Mouse (Mus musculus): ENCODE measurements at regions not wholly inside any gene's neighbourhood (a gene's known extent, or its start where the extent isn't known, plus 50 kb on each side); places are given as distances from the start of the nearest gene placed in this dataset.
A peak's percentile ranks its signal among the peaks of the same experiment; 100 is the strongest.
"Not testable (repeated sequence)": the region's sequence is repeated elsewhere in the genome, so short reads cannot be mapped to it uniquely, and the experiment has no call there.

GRCm38 (mm10) chr6:3319378-3319777 lies 80.0 kb downstream of the Samd9l start:
- 67% methylated on average over 4 of the region's 4 CpGs for WGBS
- no peak overlapping the region for H3K4me2 ChIP-seq (replicated peaks; ENCODE audit: low read depth)
- DNase-seq (ENCODE audit: low spot score) (no peak), ATAC-seq (ENCODE audit: low FRiP score, low TSS enrichment) (no peak)
- H3K27me3 ChIP-seq (ENCODE audit: control insufficient read depth, insufficient read depth, low read length) = no peaks in the 10 kb centered on the region
- no peak overlapping the region for H3K9ac ChIP-seq (ENCODE audit: low read length)
- no peaks in the 10 kb centered on the region for H3K9me3 ChIP-seq (ENCODE audit: control insufficient read depth, low read length)
- no peaks in the 10 kb centered on the region for H3K4me1 ChIP-seq (replicated peaks; ENCODE audit: control insufficient read depth, insufficient read depth)
- TF ChIP-seq CTCF (IDR thresholded peaks at IDR 0.05; ENCODE audit: low read depth) = no peak
- TF ChIP-seq EP300 (optimal IDR thresholded peaks at IDR 0.05) = no peak
- H3K4me3 ChIP-seq (ENCODE audit: low read depth, low read length) = no peak overlapping the region
- no peaks in the 10 kb centered on the region for H3K36me3 ChIP-seq (ENCODE audit: control insufficient read depth, insufficient read depth, low read length)
- no peak overlapping the region for H3K27ac ChIP-seq (replicated peaks)

GRCm38 (mm10) chr6:3307598-3308220 lies 91.7 kb downstream of the Samd9l start:
- H3K27me3 ChIP-seq (ENCODE audit: control insufficient read depth, insufficient read depth, low read length); H3K9me3 ChIP-seq (ENCODE audit: control insufficient read depth, low read length); H3K4me1 ChIP-seq (replicated peaks; ENCODE audit: control insufficient read depth, insufficient read depth); H3K36me3 ChIP-seq (ENCODE audit: control insufficient read depth, insufficient read depth, low read length); H3K27ac ChIP-seq (replicated peaks); H3K4me2 ChIP-seq (replicated peaks; ENCODE audit: low read depth); H3K9ac ChIP-seq (ENCODE audit: low read length); H3K4me3 ChIP-seq (ENCODE audit: low read depth, low read length): not testable (repeated sequence)
- DNase-seq (ENCODE audit: low spot score) (peak; percentile 87), ATAC-seq (ENCODE audit: low FRiP score, low TSS enrichment) (peak; percentile 79)
- under 1% methylated on average over 11 of the region's 11 CpGs for WGBS

- H3K4me3 ChIP-seq (ENCODE audit: low read depth, low read length); H3K9ac ChIP-seq (ENCODE audit: low read length); H3K4me2 ChIP-seq (replicated peaks; ENCODE audit: low read depth); H3K4me1 ChIP-seq (replicated peaks; ENCODE audit: control insufficient read depth, insufficient read depth); ATAC-seq (ENCODE audit: low FRiP score, low TSS enrichment); H3K36me3 ChIP-seq (ENCODE audit: control insufficient read depth, insufficient read depth, low read length); H3K27ac ChIP-seq (replicated peaks); H3K9me3 ChIP-seq (ENCODE audit: control insufficient read depth, low read length); DNase-seq (ENCODE audit: low spot score); H3K27me3 ChIP-seq (ENCODE audit: control insufficient read depth, insufficient read depth, low read length): not testable (repeated sequence)
- 29% methylated on average over 10 of the region's 10 CpGs for WGBS
Measured at GRCm38 (mm10) chr6:3304881-3305620, 94.3 kb downstream of the Samd9l start.

GRCm38 (mm10) chr6:3293316-3293715 lies 106.1 kb downstream of the Samd9l start:
- ATAC-seq (ENCODE audit: low FRiP score, low TSS enrichment); H3K4me1 ChIP-seq (replicated peaks; ENCODE audit: control insufficient read depth, insufficient read depth); H3K36me3 ChIP-seq (ENCODE audit: control insufficient read depth, insufficient read depth, low read length); H3K4me2 ChIP-seq (replicated peaks; ENCODE audit: low read depth); H3K9ac ChIP-seq (ENCODE audit: low read length); H3K27me3 ChIP-seq (ENCODE audit: control insufficient read depth, insufficient read depth, low read length); H3K27ac ChIP-seq (replicated peaks); DNase-seq (ENCODE audit: low spot score); H3K4me3 ChIP-seq (ENCODE audit: low read depth, low read length); H3K9me3 ChIP-seq (ENCODE audit: control insufficient read depth, low read length): not testable (repeated sequence)
- WGBS = 73% methylated on average over 8 of the region's 8 CpGs

GRCm38 (mm10) chr6:3291983-3292382 lies 107.4 kb downstream of the Samd9l start:
- H3K9me3 ChIP-seq (ENCODE audit: control insufficient read depth, low read length); DNase-seq (ENCODE audit: low spot score); ATAC-seq (ENCODE audit: low FRiP score, low TSS enrichment); H3K27ac ChIP-seq (replicated peaks); H3K4me2 ChIP-seq (replicated peaks; ENCODE audit: low read depth); H3K4me1 ChIP-seq (replicated peaks; ENCODE audit: control insufficient read depth, insufficient read depth); H3K9ac ChIP-seq (ENCODE audit: low read length); H3K27me3 ChIP-seq (ENCODE audit: control insufficient read depth, insufficient read depth, low read length); H3K4me3 ChIP-seq (ENCODE audit: low read depth, low read length); H3K36me3 ChIP-seq (ENCODE audit: control insufficient read depth, insufficient read depth, low read length): not testable (repeated sequence)
- 97% methylated on average over 6 of the region's 6 CpGs for WGBS

- not testable (repeated sequence) for H3K4me2 ChIP-seq (replicated peaks; ENCODE audit: low read depth); H3K9ac ChIP-seq (ENCODE audit: low read length); H3K4me3 ChIP-seq (ENCODE audit: low read depth, low read length); DNase-seq (ENCODE audit: low spot score); H3K36me3 ChIP-seq (ENCODE audit: control insufficient read depth, insufficient read depth, low read length); H3K27me3 ChIP-seq (ENCODE audit: control insufficient read depth, insufficient read depth, low read length); H3K4me1 ChIP-seq (replicated peaks; ENCODE audit: control insufficient read depth, insufficient read depth); H3K9me3 ChIP-seq (ENCODE audit: control insufficient read depth, low read length); ATAC-seq (ENCODE audit: low FRiP score, low TSS enrichment); H3K27ac ChIP-seq (replicated peaks)
- WGBS = 77% methylated on average over 3 of the region's 4 CpGs
Measured at GRCm38 (mm10) chr6:3268726-3269125, 130.6 kb downstream of the Samd9l start.

GRCm38 (mm10) chr6:3265477-3265876 lies 133.9 kb downstream of the Samd9l start:
- not testable (repeated sequence) for H3K4me2 ChIP-seq (replicated peaks; ENCODE audit: low read depth); H3K27me3 ChIP-seq (ENCODE audit: control insufficient read depth, insufficient read depth, low read length); DNase-seq (ENCODE audit: low spot score); H3K9ac ChIP-seq (ENCODE audit: low read length); H3K9me3 ChIP-seq (ENCODE audit: control insufficient read depth, low read length); H3K4me3 ChIP-seq (ENCODE audit: low read depth, low read length); H3K36me3 ChIP-seq (ENCODE audit: control insufficient read depth, insufficient read depth, low read length); H3K27ac ChIP-seq (replicated peaks); H3K4me1 ChIP-seq (replicated peaks; ENCODE audit: control insufficient read depth, insufficient read depth)
- ATAC-seq (ENCODE audit: low FRiP score, low TSS enrichment) = peak; percentile 60; the same call in 1 of the 2 replicates
- 32% methylated on average over 1 of the region's 1 CpGs for WGBS

All from stomach, postnatal 0 days (tissue).